Mouse (Mus musculus): ENCODE measurements around the gene Prpf8. TPM values are rescaled to one million over a fixed set of nuclear protein-coding genes. Genes with fewer than 3 reads are reported as not detected.
A peak's percentile ranks its signal among the peaks of the same experiment; 100 is the strongest.

Gene Prpf8
- total RNA-seq, 4 experiments from 2014 or later: 129 to 140 (median 135) TPM

DNA sequence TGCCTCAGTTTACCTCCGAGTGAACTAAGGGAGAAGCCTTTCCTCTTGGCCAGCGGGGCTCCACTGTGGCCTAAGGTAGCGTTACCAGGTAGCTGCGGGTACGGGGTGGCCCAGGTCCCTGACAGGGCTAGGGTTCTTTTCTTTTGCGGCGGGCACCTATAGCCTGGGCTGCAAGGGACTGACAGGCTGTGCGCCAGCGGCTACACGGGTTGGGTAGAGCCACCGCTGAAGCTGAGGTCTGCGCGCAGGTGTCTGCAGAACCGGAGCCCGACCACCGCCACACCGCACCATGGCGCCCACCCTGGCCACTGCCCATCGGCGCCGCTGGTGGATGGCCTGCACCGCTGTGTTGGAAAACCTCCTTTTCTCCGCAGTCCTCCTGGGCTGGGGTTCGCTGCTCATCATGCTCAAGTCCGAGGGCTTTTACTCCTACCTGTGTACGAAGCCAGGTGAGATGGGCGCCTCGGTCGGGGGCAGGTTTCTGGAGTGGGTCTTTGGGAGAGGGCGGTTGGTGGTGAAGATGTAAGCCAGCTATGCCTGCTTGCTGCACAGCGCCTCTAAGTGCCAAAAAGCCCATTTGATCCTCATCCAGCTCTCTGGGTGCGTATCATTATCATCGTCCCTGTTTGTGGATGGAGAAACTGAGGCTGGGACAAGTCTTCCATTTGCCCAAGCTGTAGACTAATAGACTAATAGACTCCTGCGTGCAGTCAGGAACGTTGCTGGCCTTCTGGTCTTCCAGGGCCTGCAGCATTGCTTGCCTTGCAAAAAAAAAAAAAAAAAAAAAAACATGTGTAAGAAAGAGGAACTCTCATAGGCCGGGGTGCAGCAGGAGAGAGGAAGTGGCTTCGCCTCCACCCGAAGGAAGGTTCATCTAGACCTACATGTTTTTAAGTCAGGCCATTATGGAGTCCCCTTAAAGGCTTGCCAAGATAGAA lies 46.0 kb downstream of the Prpf8 start:
- peak in 1 of 2 experiments; percentile 48 for DNase-seq (ENCODE audit: low spot score in 2 of 2)

GRCm38 (mm10) chr11:75533314-75534015 lies 46.8 kb downstream of the Prpf8 start:
- DNase-seq (ENCODE audit: low spot score in 2 of 2): no peak

DNA sequence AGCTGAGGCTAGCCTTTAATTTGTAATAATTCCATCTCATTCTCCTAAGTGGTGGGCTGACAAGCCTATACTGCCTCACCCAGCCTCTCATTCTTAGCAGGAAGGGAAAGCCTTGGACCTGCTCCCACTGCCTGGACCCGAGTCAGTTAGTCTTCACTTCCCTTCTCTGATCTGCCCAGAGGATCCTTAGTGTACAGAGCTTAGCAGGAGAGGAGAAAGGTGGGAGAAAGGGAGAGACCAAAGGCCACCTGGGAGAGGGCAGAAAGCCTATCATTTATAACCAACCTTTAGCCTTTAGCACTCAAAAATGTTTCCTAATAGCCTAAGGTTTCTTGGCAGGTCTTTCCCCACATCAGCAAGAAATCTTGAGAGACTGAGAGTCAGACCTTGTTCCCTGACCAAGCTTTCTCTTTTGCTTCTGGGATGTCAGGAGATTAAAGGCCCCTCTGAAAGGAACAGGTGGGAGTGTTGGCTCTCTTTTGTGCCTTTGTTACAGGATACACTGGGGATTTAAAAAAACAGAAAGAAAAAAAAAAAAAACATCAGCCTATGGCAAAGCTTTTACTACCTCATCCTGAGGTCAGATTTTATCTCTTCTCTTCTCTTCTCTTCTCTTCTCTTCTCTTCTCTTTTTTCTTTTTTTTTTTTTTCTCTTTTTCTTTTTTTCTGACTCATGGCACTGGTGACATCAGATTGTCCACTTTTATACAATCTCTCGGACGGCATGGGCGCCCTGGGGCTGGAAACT lies 47.8 kb downstream of the Prpf8 start:
- no peak for DNase-seq (ENCODE audit: low spot score in 2 of 2)

GRCm38 (mm10) chr11:75535106-75535795 lies 48.6 kb downstream of the Prpf8 start:
- no peak for DNase-seq (ENCODE audit: low spot score in 2 of 2)

DNA sequence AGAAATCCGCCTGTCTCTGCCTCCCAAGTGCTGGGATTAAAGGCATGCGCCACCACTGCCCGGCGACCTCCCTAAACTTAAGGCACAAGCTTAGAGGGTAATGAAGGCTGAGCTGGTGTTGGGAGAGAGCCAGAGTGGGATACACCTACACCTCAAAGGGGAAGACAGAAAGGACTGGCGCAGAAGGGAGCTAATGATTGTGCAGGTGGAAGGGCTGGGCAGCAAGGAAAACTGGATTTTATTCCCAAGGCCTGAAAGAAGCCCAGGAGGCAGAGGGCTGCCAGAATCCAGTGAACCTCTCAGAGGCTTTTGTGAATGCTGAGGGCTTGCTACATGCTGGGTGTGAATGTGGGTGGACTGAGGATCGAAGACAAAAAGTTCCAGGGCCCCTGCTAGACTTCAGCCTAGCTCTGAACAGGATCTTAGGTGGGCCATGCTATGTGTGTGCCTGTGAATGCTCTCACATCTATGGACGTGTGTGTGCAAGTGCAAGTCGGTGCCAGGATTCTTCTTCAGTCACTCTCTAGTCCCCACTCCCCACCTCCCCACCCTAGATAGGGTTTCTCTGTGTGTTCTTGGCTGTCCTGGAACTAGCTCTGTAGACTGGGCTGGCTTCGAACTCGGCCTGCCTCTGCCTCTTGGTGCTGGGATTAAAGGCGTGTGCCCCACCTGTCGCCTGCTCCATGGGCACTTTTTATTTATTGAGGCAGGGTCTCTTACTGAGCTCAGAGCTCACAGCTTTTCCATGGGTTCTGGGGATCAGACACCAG lies 49.8 kb downstream of the Prpf8 start:
- DNase-seq (ENCODE audit: low spot score in 2 of 2): no peak

GRCm38 (mm10) chr11:75537025-75537414 lies 50.4 kb downstream of the Prpf8 start:
- no peak for DNase-seq (ENCODE audit: low spot score in 2 of 2)

GRCm38 (mm10) chr11:75537491-75538183 lies 51.0 kb downstream of the Prpf8 start:
- DNase-seq (ENCODE audit: low spot score in 2 of 2): no peak

GRCm38 (mm10) chr11:75538184-75538969 lies 51.8 kb downstream of the Prpf8 start:
- DNase-seq (ENCODE audit: low spot score in 2 of 2): no peak

DNA sequence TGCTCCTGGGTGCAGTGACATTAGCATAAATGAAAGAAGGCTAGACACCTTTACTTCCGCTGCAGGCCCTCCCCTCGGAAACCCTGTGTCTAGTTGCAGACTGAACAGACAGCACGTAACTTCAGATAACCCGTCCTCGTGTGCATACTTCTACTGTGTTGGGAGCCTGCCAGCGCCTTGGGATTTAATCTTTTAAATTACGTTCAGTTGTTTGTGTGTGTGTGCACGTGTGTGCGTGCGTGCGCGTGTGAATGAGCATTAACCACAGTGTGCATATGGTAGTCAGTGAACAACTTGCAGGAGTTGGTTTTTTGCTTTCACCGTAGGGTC lies 52.3 kb downstream of the Prpf8 start:
- no peak for DNase-seq (ENCODE audit: low spot score in 2 of 2)

DNA sequence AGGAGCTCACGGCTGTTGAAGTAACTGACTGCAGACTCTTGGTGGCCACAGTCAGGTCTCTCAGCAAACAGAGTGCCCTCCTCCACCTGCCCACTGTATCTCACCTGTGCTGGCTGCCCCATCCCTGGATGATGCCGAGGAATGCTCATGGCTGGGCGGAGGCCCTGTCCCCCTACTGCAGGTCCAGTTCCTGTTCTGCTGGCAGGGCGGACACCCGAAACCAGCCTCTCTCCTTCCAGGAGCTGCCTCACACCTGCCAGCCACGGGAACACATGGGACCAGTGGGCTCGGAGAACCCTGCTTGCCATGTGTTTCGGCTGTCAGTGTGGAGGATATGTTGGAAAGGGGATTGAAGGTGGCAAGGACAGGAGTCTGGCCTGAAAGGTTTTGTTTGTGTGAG lies 53.6 kb downstream of the Prpf8 start:
- DNase-seq (ENCODE audit: low spot score in 2 of 2): no peak

DNA sequence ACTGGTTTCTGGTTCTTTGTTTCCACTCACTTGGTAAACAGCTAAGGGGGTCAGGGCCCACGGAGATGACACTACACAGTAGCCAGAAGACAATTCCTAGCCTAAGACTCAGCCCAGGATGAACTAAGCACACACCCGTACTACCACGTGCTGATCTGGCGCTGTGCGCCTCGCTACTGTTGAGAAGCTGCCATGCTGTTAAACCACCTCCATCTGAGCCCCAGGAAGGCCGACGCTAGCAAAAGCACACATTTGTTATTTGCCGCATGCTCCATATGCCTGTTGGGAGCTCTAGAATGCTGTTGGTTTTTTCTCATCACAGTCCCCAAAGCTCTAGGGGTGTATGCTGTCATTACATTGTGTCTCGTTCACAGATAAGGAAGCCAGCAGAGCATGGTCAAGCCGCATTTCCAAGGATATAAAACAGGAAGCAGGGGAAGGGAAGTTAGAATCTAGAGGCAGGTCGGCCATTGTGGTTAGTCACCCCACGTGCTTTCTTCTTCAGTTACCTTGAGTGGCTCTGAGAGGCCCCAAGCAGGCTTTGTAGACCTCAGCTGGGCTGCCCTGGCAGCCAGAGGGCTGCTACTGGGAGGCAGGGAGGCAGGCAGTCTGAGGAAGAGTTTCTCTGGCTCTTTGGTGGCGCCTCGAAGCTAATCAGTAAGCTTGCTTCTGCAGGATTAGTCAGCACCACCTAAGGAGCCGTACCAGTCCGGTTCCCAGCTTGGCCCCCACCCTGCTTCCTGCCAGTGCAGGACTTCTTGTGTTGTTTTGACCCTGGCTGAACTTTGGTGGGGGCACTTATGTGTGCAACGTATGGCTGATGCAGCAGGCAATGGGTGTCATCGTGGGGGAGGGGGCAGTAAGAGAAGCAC lies 54.3 kb downstream of the Prpf8 start:
- DNase-seq (ENCODE audit: low spot score in 2 of 2): peak; percentile 66 to 71

DNA sequence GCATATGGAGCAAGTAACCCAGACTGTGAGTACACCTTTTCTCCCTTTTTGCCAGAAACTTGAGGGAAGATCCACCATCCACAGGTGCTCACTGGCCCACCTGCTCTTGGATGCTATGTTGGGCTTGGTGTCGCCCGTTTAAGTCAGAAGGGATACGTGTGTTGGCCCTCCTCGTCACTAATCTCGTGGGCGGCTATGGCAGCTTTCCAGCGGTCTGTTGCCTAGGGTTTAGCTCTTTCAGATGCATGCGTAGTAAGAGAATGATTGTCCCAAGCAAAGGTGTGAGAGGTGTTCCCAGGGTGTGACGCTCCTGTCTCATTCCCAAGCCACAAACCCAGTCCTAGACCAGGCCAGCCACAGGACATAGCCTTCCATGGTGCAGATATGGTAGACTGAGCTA lies 58.1 kb downstream of the Prpf8 start:
- no peak for DNase-seq (ENCODE audit: low spot score in 2 of 2)

GRCm38 (mm10) chr11:75546057-75546456 lies 59.4 kb downstream of the Prpf8 start:
- DNase-seq (ENCODE audit: low spot score in 2 of 2): no peak

DNA sequence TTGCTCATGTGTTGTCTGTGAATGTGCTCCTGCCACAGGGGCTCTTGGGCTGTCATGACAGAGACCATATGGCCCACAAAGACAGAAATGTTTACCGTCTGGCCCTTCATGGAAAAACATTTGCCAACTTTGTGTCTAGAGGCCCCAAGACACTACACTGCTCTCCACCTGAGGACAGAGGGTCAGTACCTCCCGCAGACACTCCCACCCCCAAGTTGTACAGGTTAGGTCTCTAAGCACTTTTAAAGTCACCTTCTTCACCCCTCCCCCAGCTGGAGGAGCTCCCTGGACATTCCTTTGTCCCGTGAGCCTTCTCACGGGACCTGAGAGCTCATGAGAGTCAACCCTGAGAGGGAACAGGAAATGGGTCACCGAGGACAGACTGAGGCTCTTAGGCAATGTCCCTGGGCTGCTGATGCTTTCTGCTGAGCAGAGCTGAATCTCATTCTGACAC lies 63.1 kb downstream of the Prpf8 start:
- no peak for DNase-seq (ENCODE audit: low spot score in 2 of 2)

GRCm38 (mm10) chr11:75550200-75550946 lies 63.8 kb downstream of the Prpf8 start:
- DNase-seq (ENCODE audit: low spot score in 2 of 2): no peak

- no peak for DNase-seq (ENCODE audit: low spot score in 2 of 2)
Observed at GRCm38 (mm10) chr11:75551321-75551720, 64.7 kb downstream of the Prpf8 start.

- DNase-seq (ENCODE audit: low spot score in 2 of 2): no peak
Observed at GRCm38 (mm10) chr11:75551961-75552441, 65.4 kb downstream of the Prpf8 start.
